Mouse (Mus musculus): ENCODE results near the gene Epha4. TPM values are rescaled to one million over a fixed set of nuclear protein-coding genes. Genes with fewer than 3 reads are reported as not detected.

Epha4 gene
- polyA plus RNA-seq, 1 experiment, result 0.22 TPM

DNA sequence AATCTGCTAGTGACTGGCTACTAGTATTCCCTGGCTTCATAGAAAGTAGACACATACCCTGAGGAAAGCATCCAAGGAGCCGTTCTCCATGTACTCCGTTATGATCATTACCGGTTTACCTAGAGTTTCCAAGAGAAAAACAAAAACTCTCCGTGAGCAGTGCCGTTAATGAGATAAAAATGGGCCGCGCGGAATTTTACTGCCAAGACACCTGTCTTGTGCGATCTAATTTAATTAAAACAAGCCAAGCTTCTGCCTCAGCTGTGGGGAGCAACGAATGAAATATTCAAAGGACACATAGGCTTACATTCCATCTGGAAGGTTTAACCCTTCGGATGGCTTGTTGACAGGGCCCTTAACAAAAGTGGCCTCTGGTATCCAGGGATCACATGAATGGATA, 131.4 kb downstream of the Epha4 start:
- no peak overlapping the region for H3K4me3 ChIP-seq (ENCODE audit: control insufficient read depth, low read depth, low read length)
- no peak overlapping the region for H3K27ac ChIP-seq (ENCODE audit: control insufficient read depth, insufficient read depth, low read depth, low read length)
- TF ChIP-seq CTCF (IDR thresholded peaks at IDR 0.05; ENCODE audit: control insufficient read depth, insufficient read depth, insufficient replicate concordance, low read depth, low read length), result no peak
- TF ChIP-seq POLR2A (IDR thresholded peaks at IDR 0.05; ENCODE audit: control insufficient read depth, low read depth, low read length), result no peak
- H3K27me3 ChIP-seq (ENCODE audit: control insufficient read depth, insufficient read depth, low read length), result no peaks in the 10 kb centered on the region
- H3K36me3 ChIP-seq (ENCODE audit: control insufficient read depth, insufficient read depth, low read length), result no peaks in the 10 kb centered on the region
- no peaks in the 10 kb centered on the region for H3K4me1 ChIP-seq (ENCODE audit: control insufficient read depth, insufficient read depth, low read length)

DNA sequence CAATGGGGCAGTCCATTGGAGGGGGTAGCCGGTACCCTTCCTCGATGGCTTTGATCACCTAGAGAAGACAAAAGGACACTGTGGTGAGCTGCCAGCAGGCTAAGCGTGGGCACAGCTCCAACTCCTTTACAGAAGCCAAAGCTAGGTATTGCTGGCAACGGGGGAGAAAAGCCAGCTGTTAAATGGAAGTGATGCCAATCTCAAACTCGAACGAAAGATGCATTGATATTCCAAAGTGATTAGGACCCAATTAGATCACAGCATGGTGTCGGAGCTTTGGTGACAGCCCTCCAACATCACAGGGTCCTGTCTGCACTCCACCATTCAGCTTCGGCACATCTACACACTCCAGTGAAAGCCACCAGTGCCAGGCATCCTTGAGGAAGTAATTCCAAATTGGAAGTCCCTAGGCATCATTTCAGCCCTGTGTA, 137.3 kb downstream of the Epha4 start:
- H3K27ac ChIP-seq (ENCODE audit: control insufficient read depth, insufficient read depth, low read depth, low read length), result no peak overlapping the region
- no peak overlapping the region for H3K4me3 ChIP-seq (ENCODE audit: control insufficient read depth, low read depth, low read length)
- H3K27me3 ChIP-seq (ENCODE audit: control insufficient read depth, insufficient read depth, low read length), result no peaks in the 10 kb centered on the region
- H3K36me3 ChIP-seq (ENCODE audit: control insufficient read depth, insufficient read depth, low read length), result no peaks in the 10 kb centered on the region
- TF ChIP-seq CTCF (IDR thresholded peaks at IDR 0.05; ENCODE audit: control insufficient read depth, insufficient read depth, insufficient replicate concordance, low read depth, low read length) (no peak), POLR2A (IDR thresholded peaks at IDR 0.05; ENCODE audit: control insufficient read depth, low read depth, low read length) (no peak)
- no peaks in the 10 kb centered on the region; the same call in 1 of the 2 replicates for H3K4me1 ChIP-seq (ENCODE audit: control insufficient read depth, insufficient read depth, low read length)

DNA sequence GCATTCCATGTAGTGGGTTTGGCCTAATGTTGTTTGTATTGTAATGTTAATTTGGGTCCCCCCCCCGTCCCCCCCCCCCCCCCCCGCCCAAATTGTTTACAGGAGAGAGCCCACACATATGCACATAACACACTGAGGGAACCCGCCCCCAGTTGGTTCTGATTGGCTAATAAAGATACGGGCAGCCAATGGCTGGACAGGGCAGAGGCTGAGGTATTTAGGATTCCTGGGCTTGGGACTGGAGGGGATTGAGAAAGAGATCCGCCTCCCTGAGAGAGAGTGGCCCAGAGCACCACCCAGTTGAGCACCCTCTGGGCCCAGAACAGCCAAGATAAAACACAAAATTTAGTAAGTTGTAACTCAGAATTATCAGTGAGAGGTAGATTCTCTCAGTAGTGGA, 140.8 kb downstream of the Epha4 start:
- no peak overlapping the region for H3K27ac ChIP-seq (ENCODE audit: control insufficient read depth, insufficient read depth, low read depth, low read length)
- no peak for TF ChIP-seq POLR2A (IDR thresholded peaks at IDR 0.05; ENCODE audit: control insufficient read depth, low read depth, low read length)
- no peak for TF ChIP-seq CTCF (IDR thresholded peaks at IDR 0.05; ENCODE audit: control insufficient read depth, insufficient read depth, insufficient replicate concordance, low read depth, low read length)
- no peaks in the 10 kb centered on the region; the same call in 1 of the 2 replicates for H3K4me1 ChIP-seq (ENCODE audit: control insufficient read depth, insufficient read depth, low read length)
- no peaks in the 10 kb centered on the region for H3K27me3 ChIP-seq (ENCODE audit: control insufficient read depth, insufficient read depth, low read length)
- no peak overlapping the region for H3K4me3 ChIP-seq (ENCODE audit: control insufficient read depth, low read depth, low read length)
- H3K36me3 ChIP-seq (ENCODE audit: control insufficient read depth, insufficient read depth, low read length), result no peaks in the 10 kb centered on the region

DNA sequence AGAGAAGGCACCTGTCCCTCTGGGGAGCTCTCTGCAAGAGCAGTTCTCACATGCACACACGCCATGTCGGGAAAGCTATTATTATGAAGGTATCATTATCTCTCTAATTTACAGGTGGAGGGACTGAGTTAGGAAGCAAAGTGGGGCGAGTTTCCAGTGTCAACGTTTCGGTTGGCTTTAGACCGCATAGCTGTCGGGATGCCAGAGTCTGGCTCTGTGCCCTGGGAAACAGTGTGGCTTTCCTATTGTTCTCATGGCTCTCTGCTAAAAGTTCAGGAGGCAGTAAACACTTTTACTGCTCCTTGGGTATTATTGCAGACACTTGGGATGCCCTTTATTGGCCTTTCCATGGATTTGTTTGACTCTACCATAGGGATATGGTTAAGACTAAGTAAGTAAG, 144.0 kb downstream of the Epha4 start:
- Histone ChIP-seq H3K36me3 (ENCODE audit: control insufficient read depth, insufficient read depth, low read length) (no peaks in the 10 kb centered on the region), H3K27me3 (ENCODE audit: control insufficient read depth, insufficient read depth, low read length) (no peaks in the 10 kb centered on the region), H3K4me1 (ENCODE audit: control insufficient read depth, insufficient read depth, low read length) (no peaks in the 10 kb centered on the region; the same call in 1 of the 2 replicates), H3K4me3 (ENCODE audit: control insufficient read depth, low read depth, low read length) (no peak overlapping the region), H3K27ac (ENCODE audit: control insufficient read depth, insufficient read depth, low read depth, low read length) (no peak overlapping the region)
- no peak for TF ChIP-seq CTCF (IDR thresholded peaks at IDR 0.05; ENCODE audit: control insufficient read depth, insufficient read depth, insufficient replicate concordance, low read depth, low read length)
- no peak for TF ChIP-seq POLR2A (IDR thresholded peaks at IDR 0.05; ENCODE audit: control insufficient read depth, low read depth, low read length)

DNA sequence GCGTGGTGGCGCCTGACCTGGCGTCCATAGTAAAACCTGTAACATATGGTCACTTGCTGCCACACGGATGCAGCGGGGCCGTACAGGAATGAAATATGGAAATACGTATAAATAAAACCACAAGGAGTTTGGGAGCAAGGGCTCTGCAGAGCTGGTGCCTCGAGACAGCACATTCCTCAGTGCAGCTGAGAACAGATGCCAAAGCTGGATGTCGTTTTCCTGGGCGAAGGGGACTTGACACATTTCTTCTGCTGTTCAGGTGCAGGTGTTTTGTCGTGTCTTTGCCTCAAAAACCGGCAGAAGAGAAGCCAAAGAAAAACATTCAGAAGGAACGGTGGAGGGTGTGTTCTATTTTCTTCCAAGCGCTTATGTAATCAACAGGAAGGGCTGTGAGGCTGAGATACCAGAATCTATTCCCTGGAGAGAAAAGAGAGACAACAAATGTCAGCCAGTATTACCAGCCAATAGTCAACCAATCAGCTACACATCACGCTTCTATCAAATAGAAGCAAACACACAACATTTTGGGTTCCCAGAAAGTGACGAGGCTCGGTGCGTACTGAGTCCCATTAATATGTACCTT, 145.5 kb downstream of the Epha4 start:
- no peaks in the 10 kb centered on the region for H3K27me3 ChIP-seq (ENCODE audit: control insufficient read depth, insufficient read depth, low read length)
- no peaks in the 10 kb centered on the region; the same call in 1 of the 2 replicates for H3K4me1 ChIP-seq (ENCODE audit: control insufficient read depth, insufficient read depth, low read length)
- H3K4me3 ChIP-seq (ENCODE audit: control insufficient read depth, low read depth, low read length), result no peak overlapping the region
- TF ChIP-seq CTCF (IDR thresholded peaks at IDR 0.05; ENCODE audit: control insufficient read depth, insufficient read depth, insufficient replicate concordance, low read depth, low read length) (no peak), POLR2A (IDR thresholded peaks at IDR 0.05; ENCODE audit: control insufficient read depth, low read depth, low read length) (no peak)
- H3K27ac ChIP-seq (ENCODE audit: control insufficient read depth, insufficient read depth, low read depth, low read length), result no peak overlapping the region
- H3K36me3 ChIP-seq (ENCODE audit: control insufficient read depth, insufficient read depth, low read length), result no peaks in the 10 kb centered on the region

DNA sequence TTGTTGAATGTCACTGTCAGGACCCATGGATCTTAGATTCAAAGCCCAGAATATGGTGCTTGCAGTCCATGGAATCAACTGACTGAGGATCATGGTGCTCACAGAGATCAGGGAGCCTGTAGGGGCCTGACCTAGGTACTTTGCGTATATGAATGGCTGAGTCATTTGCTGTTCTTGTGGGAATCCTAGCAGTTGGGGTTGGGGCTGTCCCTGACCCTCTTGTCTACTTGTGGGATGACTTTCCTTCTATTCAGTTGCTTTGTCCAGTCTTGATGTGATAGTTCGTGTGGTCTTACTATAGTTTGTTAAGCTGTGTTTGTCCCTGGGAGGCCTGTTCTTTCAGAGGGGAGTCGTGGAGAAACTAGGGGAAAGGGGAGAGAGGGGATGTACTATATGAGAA, 149.0 kb downstream of the Epha4 start:
- H3K36me3 ChIP-seq (ENCODE audit: control insufficient read depth, insufficient read depth, low read length), result no peaks in the 10 kb centered on the region
- no peaks in the 10 kb centered on the region for H3K4me1 ChIP-seq (ENCODE audit: control insufficient read depth, insufficient read depth, low read length)
- no peak overlapping the region for H3K4me3 ChIP-seq (ENCODE audit: control insufficient read depth, low read depth, low read length)
- no peak for TF ChIP-seq CTCF (IDR thresholded peaks at IDR 0.05; ENCODE audit: control insufficient read depth, insufficient read depth, insufficient replicate concordance, low read depth, low read length)
- no peak for TF ChIP-seq POLR2A (IDR thresholded peaks at IDR 0.05; ENCODE audit: control insufficient read depth, low read depth, low read length)
- no peak overlapping the region for H3K27ac ChIP-seq (ENCODE audit: control insufficient read depth, insufficient read depth, low read depth, low read length)
- H3K27me3 ChIP-seq (ENCODE audit: control insufficient read depth, insufficient read depth, low read length), result no peaks in the 10 kb centered on the region

DNA sequence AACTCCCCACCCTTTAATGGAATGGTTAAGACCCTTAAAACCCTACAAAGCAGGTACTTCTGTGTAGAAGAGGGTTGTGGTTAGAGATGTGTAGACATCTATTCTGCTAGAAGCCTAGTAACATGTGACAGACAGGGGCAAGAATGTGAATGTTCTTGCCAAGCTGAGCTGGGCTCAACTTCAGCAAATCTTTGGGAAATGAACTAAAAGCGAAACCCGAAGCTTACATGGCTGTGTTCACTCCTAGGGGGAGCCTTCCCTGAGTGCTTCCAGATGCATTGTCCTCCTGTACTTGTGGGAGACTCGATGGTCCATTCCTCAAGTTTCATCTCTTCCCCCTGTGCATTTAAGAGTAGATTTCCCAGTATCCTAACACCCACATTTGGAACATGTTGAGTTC, 150.3 kb downstream of the Epha4 start:
- H3K4me1 ChIP-seq (ENCODE audit: control insufficient read depth, insufficient read depth, low read length), result no peaks in the 10 kb centered on the region
- H3K4me3 ChIP-seq (ENCODE audit: control insufficient read depth, low read depth, low read length), result no peak overlapping the region
- H3K36me3 ChIP-seq (ENCODE audit: control insufficient read depth, insufficient read depth, low read length), result no peaks in the 10 kb centered on the region
- no peaks in the 10 kb centered on the region for H3K27me3 ChIP-seq (ENCODE audit: control insufficient read depth, insufficient read depth, low read length)
- TF ChIP-seq POLR2A (IDR thresholded peaks at IDR 0.05; ENCODE audit: control insufficient read depth, low read depth, low read length) (no peak), CTCF (IDR thresholded peaks at IDR 0.05; ENCODE audit: control insufficient read depth, insufficient read depth, insufficient replicate concordance, low read depth, low read length) (no peak)
- H3K27ac ChIP-seq (ENCODE audit: control insufficient read depth, insufficient read depth, low read depth, low read length), result no peak overlapping the region
